Mouse (Mus musculus): ENCODE data around the gene Cpne4. TPM values are rescaled to one million over a fixed set of nuclear protein-coding genes. Genes with fewer than 3 reads are reported as not detected.

Cpne4 gene
- polyA plus RNA-seq, 1 experiment from 2014 or later: not detected

DNA sequence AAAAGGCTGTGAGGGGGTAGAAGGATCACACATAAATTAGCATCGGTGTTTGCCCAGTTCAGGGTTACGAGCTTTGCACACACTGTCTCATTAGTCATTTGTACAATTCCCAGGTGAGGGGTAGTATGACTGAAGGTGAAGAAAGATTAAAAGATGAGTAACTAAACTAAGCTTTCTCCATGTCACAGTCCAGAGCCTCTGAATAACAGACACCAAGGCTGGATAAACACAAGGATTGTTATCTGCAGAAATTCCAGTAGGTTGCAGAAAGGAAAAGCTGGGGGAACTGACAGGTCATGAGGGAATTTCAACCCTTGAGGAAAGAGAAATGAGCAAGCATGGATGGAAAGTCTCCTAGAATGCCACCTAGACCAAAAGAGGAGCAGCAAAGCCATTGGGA, 354.7 kb downstream of the Cpne4 start:
- no peak for ATAC-seq
- 77% methylated on average over 2 of the region's 2 CpGs for WGBS (ENCODE audit: insufficient replicate concordance)

GRCm38 (mm10) chr9:104912686-104913085, 365.6 kb downstream of the Cpne4 start:
- Histone ChIP-seq H3K9me3 (ENCODE audit: low read length) (no peaks in the 10 kb centered on the region), H3K4me2 (ENCODE audit: low read depth, low read length) (no peak overlapping the region), H3K27ac (ENCODE audit: low read depth) (no peak overlapping the region), H3K36me3 (replicated peaks; ENCODE audit: insufficient read depth, low read length) (no peaks in the 10 kb centered on the region), H3K27me3 (ENCODE audit: insufficient read depth, low read length) (no peaks in the 10 kb centered on the region), H3K4me3 (ENCODE audit: low read depth, low read length) (no peak overlapping the region), H3K4me1 (ENCODE audit: insufficient read depth) (no peaks in the 10 kb centered on the region), H3K9ac (replicated peaks) (no peak overlapping the region)
- TF ChIP-seq CTCF (IDR thresholded peaks at IDR 0.05; ENCODE audit: low read depth): no peak
- TF ChIP-seq EP300 (IDR thresholded peaks at IDR 0.05; ENCODE audit: low read depth): no peak
- DNase-seq (no peak), ATAC-seq (no peak)
- 61% methylated on average over 2 of the region's 2 CpGs for WGBS (ENCODE audit: insufficient replicate concordance)

More for the DNA sequence above, 354.7 kb downstream of the Cpne4 start:
- Histone ChIP-seq H3K9ac (replicated peaks) (no peak overlapping the region), H3K4me3 (ENCODE audit: low read depth, low read length) (no peak overlapping the region), H3K4me2 (ENCODE audit: low read depth, low read length) (no peak overlapping the region), H3K4me1 (ENCODE audit: insufficient read depth) (no peaks in the 10 kb centered on the region), H3K27ac (ENCODE audit: low read depth) (no peak overlapping the region), H3K36me3 (replicated peaks; ENCODE audit: insufficient read depth, low read length) (no peaks in the 10 kb centered on the region), H3K9me3 (ENCODE audit: low read length) (no peaks in the 10 kb centered on the region), H3K27me3 (ENCODE audit: insufficient read depth, low read length) (no peaks in the 10 kb centered on the region)
- TF ChIP-seq CTCF (IDR thresholded peaks at IDR 0.05; ENCODE audit: low read depth): no peak
- TF ChIP-seq EP300 (IDR thresholded peaks at IDR 0.05; ENCODE audit: low read depth): no peak
- DNase-seq: no peak

- Histone ChIP-seq H3K4me1 (ENCODE audit: insufficient read depth) (no peaks in the 10 kb centered on the region), H3K9ac (replicated peaks) (no peak overlapping the region), H3K4me2 (ENCODE audit: low read depth, low read length) (no peak overlapping the region), H3K9me3 (ENCODE audit: low read length) (no peaks in the 10 kb centered on the region), H3K27ac (ENCODE audit: low read depth) (no peak overlapping the region), H3K27me3 (ENCODE audit: insufficient read depth, low read length) (no peaks in the 10 kb centered on the region), H3K4me3 (ENCODE audit: low read depth, low read length) (no peak overlapping the region), H3K36me3 (replicated peaks; ENCODE audit: insufficient read depth, low read length) (no peaks in the 10 kb centered on the region)
- no peak for DNase-seq
- WGBS (ENCODE audit: insufficient replicate concordance): 71% methylated on average over 2 of the region's 2 CpGs
- TF ChIP-seq EP300 (IDR thresholded peaks at IDR 0.05; ENCODE audit: low read depth): no peak
- TF ChIP-seq CTCF (IDR thresholded peaks at IDR 0.05; ENCODE audit: low read depth): no peak
- ATAC-seq: no peak
Measured at GRCm38 (mm10) chr9:104913327-104913726, 366.2 kb downstream of the Cpne4 start.

DNA sequence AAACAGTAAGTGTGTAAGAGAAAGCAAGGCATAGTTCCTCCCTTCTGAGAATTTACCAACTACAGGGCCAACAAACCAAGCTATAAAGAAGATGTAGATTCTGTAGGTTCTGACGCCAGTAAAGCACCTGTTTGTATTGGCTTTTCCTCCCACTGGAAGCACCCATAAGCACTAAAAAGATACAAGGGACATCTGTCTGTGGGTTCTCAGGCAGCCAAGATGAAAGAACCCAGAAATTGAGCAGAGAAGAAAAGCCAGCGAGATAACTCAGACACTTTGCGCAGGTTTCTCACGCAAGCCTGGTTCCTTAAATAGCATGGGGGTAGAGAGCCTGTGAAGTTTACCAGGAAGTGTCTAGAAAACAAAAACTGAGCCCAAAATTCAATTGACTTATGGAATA, 374.1 kb downstream of the Cpne4 start:
- no peak for ATAC-seq
- TF ChIP-seq EP300 (IDR thresholded peaks at IDR 0.05; ENCODE audit: low read depth) (no peak), CTCF (IDR thresholded peaks at IDR 0.05; ENCODE audit: low read depth) (no peak)

DNA sequence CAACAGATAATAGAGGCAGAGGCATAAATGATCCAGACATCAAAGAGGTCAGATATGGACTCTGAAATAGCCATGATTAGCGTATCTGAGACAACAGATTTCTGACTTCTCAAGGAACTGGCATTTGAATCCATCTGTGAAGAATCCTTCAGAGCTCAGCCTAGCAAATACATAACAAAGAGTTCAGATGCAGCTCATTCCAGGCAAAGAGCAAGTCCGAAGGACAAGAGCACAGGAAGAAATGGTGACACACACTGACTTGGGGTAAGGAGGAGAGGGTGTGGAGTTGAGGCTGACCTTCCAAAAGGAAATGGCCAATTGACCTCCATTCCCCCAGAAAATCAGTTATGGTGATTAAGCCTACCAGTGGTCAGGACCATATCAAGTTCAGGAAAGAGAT, 375.0 kb downstream of the Cpne4 start:
- Histone ChIP-seq H3K4me3 (ENCODE audit: low read depth, low read length) (no peak overlapping the region), H3K9ac (replicated peaks) (no peak overlapping the region), H3K36me3 (replicated peaks; ENCODE audit: insufficient read depth, low read length) (no peaks in the 10 kb centered on the region), H3K9me3 (ENCODE audit: low read length) (no peaks in the 10 kb centered on the region), H3K27ac (ENCODE audit: low read depth) (no peak overlapping the region), H3K4me2 (ENCODE audit: low read depth, low read length) (no peak overlapping the region), H3K27me3 (ENCODE audit: insufficient read depth, low read length) (no peaks in the 10 kb centered on the region), H3K4me1 (ENCODE audit: insufficient read depth) (no peaks in the 10 kb centered on the region)
- TF ChIP-seq CTCF (IDR thresholded peaks at IDR 0.05; ENCODE audit: low read depth) (no peak), EP300 (IDR thresholded peaks at IDR 0.05; ENCODE audit: low read depth) (no peak)
- ATAC-seq: no peak
- DNase-seq: no peak
- WGBS (ENCODE audit: insufficient replicate concordance): 49% methylated on average over 2 of the region's 2 CpGs

More for the DNA sequence above, 374.1 kb downstream of the Cpne4 start:
- H3K9ac ChIP-seq (replicated peaks): no peak overlapping the region
- no peak overlapping the region for H3K4me3 ChIP-seq (ENCODE audit: low read depth, low read length)
- H3K4me2 ChIP-seq (ENCODE audit: low read depth, low read length): no peak overlapping the region
- H3K27ac ChIP-seq (ENCODE audit: low read depth): no peak overlapping the region
- H3K27me3 ChIP-seq (ENCODE audit: insufficient read depth, low read length): no peaks in the 10 kb centered on the region
- no peaks in the 10 kb centered on the region for H3K36me3 ChIP-seq (replicated peaks; ENCODE audit: insufficient read depth, low read length)
- 80% methylated on average over 4 of the region's 4 CpGs for WGBS (ENCODE audit: insufficient replicate concordance)
- no peak for DNase-seq
- H3K4me1 ChIP-seq (ENCODE audit: insufficient read depth): no peaks in the 10 kb centered on the region
- H3K9me3 ChIP-seq (ENCODE audit: low read length): no peaks in the 10 kb centered on the region

DNA sequence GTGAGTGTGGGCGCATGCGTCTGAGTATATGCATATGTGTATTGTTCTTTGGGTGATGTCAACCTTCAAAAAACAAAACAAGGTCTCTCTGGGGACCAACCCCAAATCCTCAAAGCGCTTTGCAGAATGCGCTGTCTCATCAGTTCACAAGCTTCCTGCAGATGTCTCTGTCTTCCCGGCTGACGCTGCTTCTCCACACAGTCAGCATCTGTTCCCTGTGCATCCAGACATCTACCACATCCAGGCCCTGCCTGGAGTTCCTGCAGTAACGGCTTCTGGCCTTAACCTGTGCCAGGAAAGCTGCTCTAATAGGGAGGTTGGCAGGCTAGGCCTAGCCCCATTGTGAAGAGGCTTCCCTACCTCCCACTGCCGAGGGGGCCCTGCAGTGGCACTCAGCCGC, 381.7 kb downstream of the Cpne4 start:
- Histone ChIP-seq H3K27ac (ENCODE audit: low read depth) (no peak overlapping the region), H3K4me3 (ENCODE audit: low read depth, low read length) (no peak overlapping the region), H3K27me3 (ENCODE audit: insufficient read depth, low read length) (no peaks in the 10 kb centered on the region), H3K4me1 (ENCODE audit: insufficient read depth) (no peaks in the 10 kb centered on the region), H3K36me3 (replicated peaks; ENCODE audit: insufficient read depth, low read length) (no peaks in the 10 kb centered on the region), H3K4me2 (ENCODE audit: low read depth, low read length) (no peak overlapping the region), H3K9me3 (ENCODE audit: low read length) (no peaks in the 10 kb centered on the region), H3K9ac (replicated peaks) (no peak overlapping the region)
- TF ChIP-seq EP300 (IDR thresholded peaks at IDR 0.05; ENCODE audit: low read depth) (no peak), CTCF (IDR thresholded peaks at IDR 0.05; ENCODE audit: low read depth) (no peak)
- ATAC-seq: no peak
- DNase-seq: no peak
- 71% methylated on average over 9 of the region's 9 CpGs for WGBS (ENCODE audit: insufficient replicate concordance)

DNA sequence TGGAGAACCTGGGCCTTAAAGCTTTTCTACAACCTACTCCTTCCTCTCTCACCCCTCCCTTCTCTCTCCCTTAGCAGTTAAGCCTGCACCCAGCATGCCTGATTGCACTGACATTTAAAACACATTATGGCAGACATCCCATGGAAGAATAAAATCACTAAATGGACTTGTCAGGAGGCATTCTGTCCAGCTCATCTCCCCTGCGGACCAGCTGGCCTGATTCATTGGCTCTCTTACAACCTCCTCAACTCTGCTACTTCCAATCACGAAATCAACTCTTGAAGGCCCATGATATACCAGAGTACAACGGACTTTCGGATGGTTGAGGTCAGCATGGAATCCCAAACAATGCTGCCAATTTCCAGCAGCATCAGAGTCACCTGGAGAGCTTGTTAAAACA, 393.3 kb downstream of the Cpne4 start:
- H3K4me1 ChIP-seq (ENCODE audit: insufficient read depth): no peaks in the 10 kb centered on the region
- H3K36me3 ChIP-seq (replicated peaks; ENCODE audit: insufficient read depth, low read length): no peaks in the 10 kb centered on the region
- TF ChIP-seq CTCF (IDR thresholded peaks at IDR 0.05; ENCODE audit: low read depth) (no peak), EP300 (IDR thresholded peaks at IDR 0.05; ENCODE audit: low read depth) (no peak)
- H3K27me3 ChIP-seq (ENCODE audit: insufficient read depth, low read length): no peaks in the 10 kb centered on the region
- DNase-seq (no peak), ATAC-seq (no peak)
- H3K9ac ChIP-seq (replicated peaks): no peak overlapping the region
- H3K27ac ChIP-seq (ENCODE audit: low read depth): no peak overlapping the region
- no peaks in the 10 kb centered on the region for H3K9me3 ChIP-seq (ENCODE audit: low read length)
- 70% methylated on average over 4 of the region's 4 CpGs for WGBS (ENCODE audit: insufficient replicate concordance)
- H3K4me3 ChIP-seq (ENCODE audit: low read depth, low read length): no peak overlapping the region
- H3K4me2 ChIP-seq (ENCODE audit: low read depth, low read length): no peak overlapping the region
